Mouse (Mus musculus): ENCODE data around the gene Plek2.

- TF ChIP-seq CTCF (IDR thresholded peaks at IDR 0.05; ENCODE audit: low read depth, low read length) (no peak), POLR2A (IDR thresholded peaks at IDR 0.05; ENCODE audit: borderline replicate concordance, low read depth, low read length) (no peak)
Measured at GRCm38 (mm10) chr12:78952484-78952883, 45.7 kb upstream of the Plek2 start.

All from bone marrow macrophage, adult 2 months (primary cell).